Mouse (Mus musculus) urinary bladder, adult 2 months (tissue): ENCODE results near the gene Atmin. TPM values are rescaled to one million over a fixed set of nuclear protein-coding genes. Genes with fewer than 3 reads are reported as not detected.

Experiments used
- DNase-seq: peaks from one replicate; pipeline ENCODE4 v3.0.0; 2022; ENCODE audit warnings: low spot score
- polyA plus RNA-seq: library from polyadenylated mRNA; depleted of rRNA; stranded (reverse); fragments of >200 nt; gene quantifications from 2 replicates; pipeline ENCODE4 v1.2.3, GENCODE M21; 2012; rRNA removed

Gene Atmin
- 11.2 and 13.4 TPM in 2 replicates for polyA plus RNA-seq

GRCm38 (mm10) chr8:116943161-116943554, at the start of gene Atmin:
TSS of gene Atmin (plus strand) at chr8:116943393.
- DNase-seq, result peak; percentile 78

DNA sequence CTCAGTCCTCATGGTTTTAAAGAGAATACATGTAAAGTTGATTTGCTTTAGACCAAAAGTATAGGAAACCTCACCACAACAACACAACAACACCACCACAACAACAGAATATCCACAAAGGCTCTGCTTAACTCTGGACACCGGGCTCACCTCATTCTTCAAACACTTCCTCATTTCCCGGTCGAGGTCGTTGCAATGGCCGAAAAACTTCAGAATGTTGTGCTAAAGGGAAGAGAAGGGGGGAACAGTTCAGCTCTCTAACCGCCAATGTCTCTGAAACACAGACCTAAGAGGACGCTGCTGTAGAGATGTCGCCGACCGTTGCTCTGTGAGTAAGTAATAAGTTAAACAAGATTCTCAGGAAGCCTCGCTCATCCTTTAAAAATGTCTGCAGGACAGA, 49.3 kb upstream of the Atmin start:
- DNase-seq, result no peak

- DNase-seq, result no peak
These were observed 47.7 kb upstream of the Atmin start for GRCm38 (mm10) chr8:116895521-116895920.

- DNase-seq, result no peak
These were observed 38.5 kb upstream of the Atmin start for GRCm38 (mm10) chr8:116904736-116905135.

DNA sequence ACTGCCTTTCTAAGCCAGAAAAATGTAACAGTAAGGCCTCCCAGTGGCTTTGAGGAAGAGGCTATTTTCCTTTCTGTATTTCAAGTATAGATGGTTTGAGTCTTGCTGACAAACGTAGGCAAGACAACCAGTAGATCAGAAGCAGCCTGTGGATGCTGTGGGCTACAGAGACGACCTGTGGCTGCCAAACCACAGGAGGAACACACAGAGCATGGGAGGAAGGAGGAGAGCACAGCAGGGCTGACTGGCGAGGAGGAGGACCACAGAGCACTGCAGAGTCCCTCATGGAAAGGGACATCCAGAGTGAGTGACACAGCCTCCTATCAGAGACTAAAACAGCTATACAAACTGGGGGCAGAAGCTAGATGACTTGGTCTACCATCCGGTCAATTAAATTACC, 37.9 kb upstream of the Atmin start:
- no peak for DNase-seq

- DNase-seq, result no peak
These were observed 37.4 kb upstream of the Atmin start for GRCm38 (mm10) chr8:116905836-116906235.

DNA sequence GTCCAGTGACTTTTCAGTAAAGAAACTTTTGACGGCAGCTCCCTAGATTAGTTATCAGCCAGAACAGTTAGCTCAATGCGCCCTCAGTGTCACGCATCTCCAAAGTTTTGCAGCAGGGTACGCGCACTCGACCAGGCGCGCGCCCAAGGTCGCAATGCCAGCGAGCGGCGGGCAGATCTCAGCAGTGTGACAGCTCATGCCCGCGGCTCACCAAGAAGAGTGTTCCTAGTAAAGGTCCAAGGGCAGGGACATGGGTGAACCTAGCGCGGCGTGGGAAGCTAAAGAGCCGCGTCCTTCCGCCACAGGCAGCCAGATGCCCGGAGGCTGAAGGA, 22.2 kb upstream of the Atmin start:
- peak; percentile 48 for DNase-seq

DNA sequence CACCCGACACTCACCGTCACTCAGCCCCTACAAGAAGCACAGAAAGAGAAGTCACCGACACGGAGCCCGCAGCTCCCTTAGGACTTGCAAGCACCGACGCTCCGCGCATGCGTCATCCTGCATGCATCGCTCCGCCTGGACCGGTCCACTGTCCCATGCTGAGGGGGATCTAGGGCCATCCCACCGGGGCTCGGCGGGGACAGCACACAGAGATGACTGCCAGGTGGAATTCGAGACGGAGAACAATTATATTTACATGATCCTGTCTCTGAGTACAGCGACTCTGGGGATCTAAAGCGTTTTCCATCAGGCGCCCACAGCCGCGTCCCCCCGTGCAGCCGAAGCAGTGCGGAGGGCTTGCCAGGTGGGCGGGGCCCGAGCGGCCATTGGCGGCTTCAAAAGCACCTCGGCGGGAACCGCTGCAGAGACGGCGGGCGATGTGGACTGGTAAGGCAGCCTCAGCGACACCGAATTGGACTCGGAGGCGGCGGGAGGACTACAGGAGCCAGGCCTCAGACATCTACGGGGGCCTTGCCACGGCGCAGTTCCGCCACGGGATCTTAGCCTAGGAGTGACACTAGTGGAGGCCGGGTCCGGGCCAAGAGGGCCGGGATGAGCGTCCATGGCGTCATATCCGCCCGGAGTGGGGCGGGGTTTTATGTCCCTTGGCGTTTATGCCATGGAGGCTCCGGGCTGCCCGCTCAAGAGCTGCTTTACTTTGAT, 21.7 kb upstream of the Atmin start, which contains the start of the genes Cmc2 and Cenpn:
Gene Cmc2, minus strand, starts transcription at position 119 of the 723 bp plus-strand sequence.
Gene Cenpn, plus strand, starts transcription at position 394 of the 723 bp plus-strand sequence.
- DNase-seq, result peak; percentile 91

- no peak for DNase-seq
These were observed 21.0 kb upstream of the Atmin start for GRCm38 (mm10) chr8:116922060-116922757.

DNA sequence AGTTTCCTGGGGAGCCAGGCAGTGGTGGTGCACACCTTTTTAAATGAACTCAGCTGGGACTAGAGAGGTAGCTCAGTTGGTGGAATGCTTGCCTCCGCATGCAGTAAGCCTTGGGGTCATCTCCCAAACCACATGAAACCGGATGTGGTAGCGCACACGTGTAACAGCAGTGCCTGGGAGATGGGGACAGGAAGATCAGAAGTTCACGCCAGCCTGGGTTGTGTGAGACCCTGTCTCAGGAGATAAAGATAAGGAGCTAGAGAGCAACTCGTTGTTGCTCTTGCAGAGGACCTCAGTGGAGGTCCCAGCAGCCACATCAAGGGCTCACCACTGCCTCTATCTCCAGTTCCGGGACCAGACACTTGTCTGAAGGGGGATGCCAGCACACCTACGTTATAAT, 19.7 kb upstream of the Atmin start:
- DNase-seq, result no peak

GRCm38 (mm10) chr8:116927880-116928279, 15.3 kb upstream of the Atmin start:
- DNase-seq, result no peak

GRCm38 (mm10) chr8:116928588-116928987, 14.6 kb upstream of the Atmin start:
- DNase-seq, result no peak

DNA sequence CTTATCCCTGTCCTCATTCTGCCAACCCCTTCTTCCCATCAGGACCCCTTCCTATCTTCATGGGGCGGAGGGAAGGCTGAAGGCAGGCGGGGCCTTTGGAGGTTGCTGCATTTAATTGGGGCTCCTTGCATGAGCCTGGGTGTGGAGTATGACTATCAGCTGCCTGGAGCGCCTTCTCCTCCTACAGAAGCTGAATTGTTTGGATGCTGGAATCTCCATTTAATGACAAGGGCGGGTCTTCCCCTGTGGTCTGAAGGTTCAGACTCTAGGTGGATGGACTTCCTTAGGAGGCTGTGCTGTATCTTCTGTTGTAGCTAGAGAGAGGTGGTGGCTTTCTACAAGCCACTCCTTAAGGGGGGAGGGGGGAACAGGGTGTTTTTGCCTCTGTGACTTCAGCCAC, 8.2 kb upstream of the Atmin start:
- DNase-seq, result no peak

DNA sequence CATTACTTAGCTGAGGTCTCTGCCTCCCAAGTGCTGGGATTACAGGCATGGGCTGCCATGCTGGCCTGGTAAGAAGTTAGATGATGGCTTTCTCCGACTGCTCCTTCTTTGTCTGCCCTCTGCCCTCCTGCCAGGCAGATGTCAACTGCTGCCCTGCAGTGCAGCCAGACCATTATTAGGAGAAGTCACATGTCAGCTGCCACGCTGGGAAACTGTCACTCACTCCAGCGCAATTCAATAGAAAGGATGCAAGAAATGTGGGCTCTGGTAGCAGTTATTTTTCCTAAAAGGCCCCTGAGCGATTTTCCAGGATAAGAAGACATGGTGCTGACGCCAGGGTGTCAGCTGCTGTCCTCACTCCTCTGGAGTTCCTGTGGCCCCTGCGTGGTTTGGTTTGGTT, 7.7 kb upstream of the Atmin start:
- DNase-seq, result no peak

DNA sequence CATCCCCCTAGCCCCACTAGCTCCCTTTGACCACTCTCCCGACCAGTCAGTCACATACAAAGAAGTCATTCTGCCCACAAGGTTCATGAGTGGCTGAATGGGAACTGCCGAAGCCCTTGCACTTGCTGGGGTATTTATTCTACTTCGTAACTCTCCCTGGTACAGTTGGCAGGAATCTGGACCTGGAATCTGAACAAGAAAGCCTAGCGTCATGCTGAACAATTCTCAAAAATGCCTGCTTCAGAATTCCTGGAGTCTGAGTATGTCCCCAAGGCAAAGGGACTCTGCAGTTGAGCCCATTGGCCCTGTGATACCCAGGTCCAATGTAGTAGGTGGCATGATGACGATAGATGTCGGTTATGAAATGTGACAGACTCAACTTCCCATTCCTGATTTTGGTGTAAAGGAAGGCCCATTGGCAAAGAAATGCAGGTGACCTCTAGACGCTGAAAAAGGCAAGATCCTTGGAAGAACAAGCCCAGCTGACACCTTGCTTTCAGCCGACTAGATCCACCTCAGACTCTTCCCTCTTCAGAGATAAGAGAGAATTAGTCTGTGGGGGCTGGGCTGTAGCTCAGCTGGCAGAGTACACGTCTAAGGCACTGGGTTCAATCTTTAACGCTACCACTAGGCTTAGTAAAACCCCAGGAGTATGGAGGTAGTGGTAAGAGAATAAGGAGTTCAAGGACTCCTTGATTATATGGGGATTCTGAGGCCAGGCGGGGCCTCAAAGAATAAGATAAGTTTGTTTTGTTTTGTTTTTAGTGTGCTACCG, 722 bp upstream of the Atmin start:
- no peak for DNase-seq

- DNase-seq, result peak; percentile 28
These were observed 577 bp downstream of the Atmin start for GRCm38 (mm10) chr8:116943555-116944384.

DNA sequence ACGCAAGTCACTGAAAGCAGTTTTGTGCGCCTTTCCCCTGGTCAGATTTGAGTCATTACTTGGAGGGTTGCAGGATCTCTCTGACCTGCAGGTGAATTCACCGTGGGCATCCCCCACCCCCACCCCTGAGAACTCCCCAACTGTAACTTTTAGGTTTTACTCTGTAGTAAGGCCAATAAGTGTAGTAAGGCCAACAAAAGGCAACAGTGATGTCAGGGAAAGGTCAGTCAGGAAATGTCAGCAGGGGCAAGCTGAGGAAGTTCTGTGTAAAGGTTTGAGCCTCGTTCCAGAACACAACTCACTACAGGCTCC, 1.1 kb downstream of the Atmin start:
- DNase-seq, result no peak

DNA sequence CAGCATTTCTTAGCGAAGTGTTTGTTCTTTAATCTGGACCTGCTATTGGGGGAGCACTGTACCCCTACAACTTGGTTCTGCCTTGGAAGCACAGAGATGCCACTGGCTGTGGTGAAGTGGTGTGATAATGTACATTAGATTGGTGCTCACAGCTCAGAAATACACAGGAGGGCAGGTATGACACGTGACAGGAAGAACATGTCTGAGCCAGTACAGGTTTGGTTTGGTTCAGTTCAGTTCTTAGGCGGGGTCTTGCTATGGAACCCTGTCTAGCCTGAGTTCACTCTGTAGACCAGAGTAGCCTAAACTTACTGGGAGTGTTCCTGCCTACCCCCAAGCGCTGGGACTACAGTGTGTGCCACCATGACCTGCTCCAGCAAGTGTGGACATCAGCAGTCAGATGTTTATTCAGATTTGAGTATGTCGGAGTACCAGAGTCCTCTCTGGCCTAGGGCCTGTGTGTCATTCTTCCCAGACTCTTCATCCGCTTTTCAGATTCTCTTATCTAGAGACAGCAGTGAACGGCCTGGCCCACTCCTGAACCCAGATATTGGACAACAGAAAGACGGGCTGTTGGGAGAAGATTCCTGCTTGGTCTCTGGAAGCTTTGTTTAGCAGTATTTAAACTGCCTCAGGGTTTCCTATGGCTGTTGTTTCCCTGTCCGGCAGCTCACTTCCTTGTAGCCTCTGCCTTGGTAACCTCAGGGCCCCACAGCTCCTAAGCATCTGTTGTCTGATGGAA, 2.1 kb downstream of the Atmin start:
- DNase-seq, result no peak

- no peak for DNase-seq
These were observed 3.2 kb downstream of the Atmin start for GRCm38 (mm10) chr8:116946268-116946838.

DNA sequence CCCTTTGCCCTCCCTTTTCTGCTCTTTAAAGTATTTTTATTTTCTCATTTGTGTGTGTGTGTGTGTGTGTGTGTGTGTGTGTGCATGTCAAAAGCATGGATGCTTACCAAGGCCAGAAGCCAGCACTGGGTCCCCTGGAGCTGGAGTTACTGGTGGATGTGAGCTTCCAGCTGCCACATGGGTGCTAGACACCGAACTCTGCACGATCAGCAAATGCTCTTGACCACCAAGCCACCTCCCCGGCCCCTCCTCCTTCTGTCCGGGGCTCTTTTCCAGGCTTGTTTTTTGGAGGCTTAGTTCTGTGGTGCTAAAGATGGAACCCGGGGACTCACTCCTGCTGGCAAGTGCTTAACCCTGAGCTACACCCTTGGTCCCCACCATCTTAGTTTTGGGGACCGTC, 3.7 kb downstream of the Atmin start:
- no peak for DNase-seq

GRCm38 (mm10) chr8:116947589-116947988, 4.4 kb downstream of the Atmin start:
- no peak for DNase-seq
